In the genomic region with DNA sequence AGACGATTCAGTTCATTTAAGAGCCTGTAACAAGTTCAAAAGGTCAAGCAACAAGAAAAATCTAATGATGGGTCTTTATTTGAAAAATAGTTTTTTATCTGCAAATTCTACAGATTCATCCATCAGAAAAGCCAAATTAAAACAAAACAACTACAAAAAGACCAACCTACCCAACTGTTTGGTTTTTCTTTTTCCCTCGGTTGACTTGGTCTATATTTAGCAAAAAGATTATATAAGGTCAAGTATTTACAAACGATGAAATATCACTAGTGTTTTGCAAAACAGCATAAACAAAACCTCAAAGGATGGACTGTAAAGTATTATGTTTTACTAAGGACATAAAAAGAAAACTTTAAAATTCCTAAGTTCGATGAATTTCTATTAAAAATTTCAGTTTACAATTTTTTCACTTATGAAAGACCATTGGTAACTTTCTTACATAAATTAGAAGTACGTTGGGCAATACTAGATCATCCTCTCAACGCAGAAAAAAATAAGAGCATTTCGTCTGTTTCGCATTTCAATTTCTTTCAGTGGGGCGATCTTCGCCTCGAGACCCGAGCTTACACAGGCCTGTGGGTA, we compare ENCODE assay signal across 9 mouse cellular contexts. TPM values are rescaled to one million over a fixed set of nuclear protein-coding genes. Genes with fewer than 3 reads are reported as not detected.
A peak's percentile ranks its signal among the peaks of the same experiment; 100 is the strongest.
DNase-seq lines count a peak whose midpoint lies in the region; ATAC-seq and TF ChIP-seq lines count a peak whose summit lies in the region.
"Had no signal": no experiment of that assay in that cellular context is flagged by ENCODE, and none has a peak within 500 bp of the region (broad histone marks: within the 10 kb centered on the region; RNA-seq: fewer than 3 reads in every experiment).

No protein-coding gene starts in this region.

- H3K4me3 ChIP-seq in kidney, postnatal 0 days (replicated peaks; ENCODE audit: low read depth, low read length), result peak overlapping the region; percentile 67
- peak overlapping the region; percentile 47 for H3K4me3 ChIP-seq in cortical plate, adult 2 months (ENCODE audit: insufficient read depth, low read length)
- H3K4me3 ChIP-seq in hindbrain, embryonic 16.5 days (ENCODE audit: low read length), result peak overlapping the region; percentile 77
- peak overlapping the region; percentile 57 for H3K4me3 ChIP-seq in midbrain, postnatal 0 days (ENCODE audit: low read depth, low read length)

- peak overlapping the region; percentile 96 for H3K27ac ChIP-seq in kidney, postnatal 0 days
- peak overlapping the region; percentile 30; the same call in 1 of the 2 replicates for H3K27ac ChIP-seq in cortical plate, adult 2 months (ENCODE audit: insufficient read depth, low read length)
- H3K27ac ChIP-seq in hindbrain, embryonic 16.5 days (ENCODE audit: low read depth, low read length), result peak overlapping the region; percentile 99
- peak overlapping the region; percentile 94 for H3K27ac ChIP-seq in midbrain, postnatal 0 days (ENCODE audit: low read depth, low read length)

- H3K27me3 ChIP-seq in kidney, postnatal 0 days (ENCODE audit: insufficient read depth, low read length), result no peaks in the 10 kb centered on the region
- no peaks in the 10 kb centered on the region for H3K27me3 ChIP-seq in hindbrain, embryonic 16.5 days (replicated peaks; ENCODE audit: control insufficient read depth, insufficient read depth, low read length)
- H3K27me3 ChIP-seq in midbrain, postnatal 0 days (ENCODE audit: insufficient read depth, low read length), result no peaks in the 10 kb centered on the region

- no peaks in the 10 kb centered on the region for H3K9me3 ChIP-seq in kidney, postnatal 0 days (replicated peaks; ENCODE audit: low read length)
- no peaks in the 10 kb centered on the region for H3K9me3 ChIP-seq in hindbrain, embryonic 16.5 days (ENCODE audit: control insufficient read depth, low read length)
- no peaks in the 10 kb centered on the region for H3K9me3 ChIP-seq in midbrain, postnatal 0 days (ENCODE audit: low read length)

- no peak for TF ChIP-seq POLR2A in cortical plate, adult 2 months (IDR thresholded peaks at IDR 0.05; ENCODE audit: extremely low read depth, insufficient read depth, low read length)

- DNase-seq in kidney, postnatal 0 days (ENCODE audit: low spot score), result no peak
- no peak for DNase-seq in kidney, postnatal 36 days
- DNase-seq in midbrain, postnatal 0 days (ENCODE audit: low spot score), result no peak
- no peak for DNase-seq in left cerebral cortex, adult 18-20 months (ENCODE audit: low spot score in 2 of 2)
- no peak for DNase-seq in adrenal gland, postnatal 10 days
- no peak for DNase-seq in spleen, adult 12 weeks (ENCODE audit: low spot score)

- H3K9ac ChIP-seq in kidney, postnatal 0 days (ENCODE audit: low read depth, low read length), result peak overlapping the region; percentile 77; the same call in 1 of the 2 replicates
- peak overlapping the region; percentile 85 for H3K9ac ChIP-seq in hindbrain, embryonic 16.5 days (ENCODE audit: low read depth, low read length)
- H3K9ac ChIP-seq in midbrain, postnatal 0 days (replicated peaks; ENCODE audit: low read length, poor library complexity, severe bottlenecking), result peak overlapping the region; percentile 74

- peak overlapping the region; percentile 68 for H3K4me2 ChIP-seq in kidney, postnatal 0 days (ENCODE audit: low read length)
- H3K4me2 ChIP-seq in hindbrain, embryonic 16.5 days (ENCODE audit: low read length), result peak overlapping the region; percentile 51
- peak overlapping the region; percentile 39 for H3K4me2 ChIP-seq in midbrain, postnatal 0 days (ENCODE audit: low read depth, low read length, poor library complexity, severe bottlenecking)

- no peak for ATAC-seq in kidney, postnatal 0 days (replicated peaks; ENCODE audit: low FRiP score, low read depth)
- ATAC-seq in hindbrain, embryonic 16.5 days, result no peak
- no peak for ATAC-seq in midbrain, postnatal 0 days (ENCODE audit: low FRiP score)

- no peaks in the 10 kb centered on the region for H3K36me3 ChIP-seq in kidney, postnatal 0 days (ENCODE audit: insufficient read depth, low read length)
- H3K36me3 ChIP-seq in hindbrain, embryonic 16.5 days (ENCODE audit: control insufficient read depth, insufficient read depth, low read length), result no peaks in the 10 kb centered on the region
- no peaks in the 10 kb centered on the region for H3K36me3 ChIP-seq in midbrain, postnatal 0 days (ENCODE audit: insufficient read depth, low read length)

- no peaks in the 10 kb centered on the region for H3K4me1 ChIP-seq in kidney, postnatal 0 days (replicated peaks; ENCODE audit: insufficient read depth, low read length)
- H3K4me1 ChIP-seq in cortical plate, adult 2 months (ENCODE audit: control insufficient read depth, insufficient read depth, low read length), result no peaks in the 10 kb centered on the region; the same call in 1 of the 2 replicates
- peaks cover 3% of the 10 kb centered on the region for H3K4me1 ChIP-seq in hindbrain, embryonic 16.5 days (ENCODE audit: control insufficient read depth, insufficient read depth, low read depth, low read length)
- H3K4me1 ChIP-seq in midbrain, postnatal 0 days (ENCODE audit: insufficient read depth, low read length), result no peaks in the 10 kb centered on the region

- WGBS in kidney, postnatal 0 days, result 2% methylated on average over 12 of the region's 12 CpGs
- WGBS in hindbrain, embryonic 16.5 days, result 8% methylated on average over 12 of the region's 12 CpGs
- WGBS in midbrain, postnatal 0 days, result 7% methylated on average over 12 of the region's 12 CpGs

- TF ChIP-seq CTCF in kidney, postnatal 0 days (IDR thresholded peaks at IDR 0.05; ENCODE audit: low read depth), result no peak
- no peak for TF ChIP-seq CTCF in cortical plate, adult 2 months (IDR thresholded peaks at IDR 0.05; ENCODE audit: extremely low read depth, insufficient read depth, low read length)
- no peak for TF ChIP-seq CTCF in midbrain, postnatal 0 days (IDR thresholded peaks at IDR 0.05)

RNA-seq across cellular contexts. Expression of a gene that starts 0.4 kb away (rescaled TPM):
- polyA plus RNA-seq in kidney, postnatal 0 days (2015; fragmentation: Nextera tagmentation; extraction: Ambion mirVana), result 9.5 and 13.2 TPM in 2 replicates
- 6.7 and 9.0 TPM in 2 replicates for polyA plus RNA-seq in cortical plate, adult 2 months (2012; rRNA removed)
- 6.4 and 7.9 TPM in 2 replicates for polyA plus RNA-seq in hindbrain, embryonic 16.5 days (2015; fragmentation: Nextera tagmentation; extraction: Ambion mirVana)
- total RNA-seq in midbrain, postnatal 0 days (2014; rRNA removed), result 2.5 and 5.3 TPM in 2 replicates
- polyA plus RNA-seq in midbrain, postnatal 0 days (2015; fragmentation: Nextera tagmentation; extraction: Ambion mirVana), result 8.4 and 9.5 TPM in 2 replicates
- 1 to 10 TPM; 4.0 to 4.9 TPM for total RNA-seq in left cerebral cortex, adult 18-20 months (2021)
- total RNA-seq in adrenal gland, postnatal 10 days (2021), result 10 to 100 TPM in 1 of 2 experiments, 1 to 10 TPM in 1; 8.2 to 10.9 TPM

RNA-seq across cellular contexts. Expression of a gene that starts 1.9 kb away (rescaled TPM):
- polyA plus RNA-seq in kidney, postnatal 0 days (2015; fragmentation: Nextera tagmentation; extraction: Ambion mirVana), result 6.9 and 7.0 TPM in 2 replicates
- polyA plus RNA-seq in cortical plate, adult 2 months (2012; rRNA removed), result 7.5 and 7.7 TPM in 2 replicates
- polyA plus RNA-seq in hindbrain, embryonic 16.5 days (2015; fragmentation: Nextera tagmentation; extraction: Ambion mirVana), result 8.4 and 8.5 TPM in 2 replicates
- total RNA-seq in midbrain, postnatal 0 days (2014; rRNA removed), result 4.9 and 8.1 TPM in 2 replicates
- 6.1 and 6.7 TPM in 2 replicates for polyA plus RNA-seq in midbrain, postnatal 0 days (2015; fragmentation: Nextera tagmentation; extraction: Ambion mirVana)
- total RNA-seq in left cerebral cortex, adult 18-20 months (2021), result 1 to 10 TPM; 6.1 to 8.5 TPM
- total RNA-seq in adrenal gland, postnatal 10 days (2021), result 10 to 100 TPM; 16.3 to 30.1 TPM

RNA-seq across cellular contexts. Expression of a gene that starts 50.8 kb away (rescaled TPM):
- 0.14 and 0.40 TPM in 2 replicates for polyA plus RNA-seq in kidney, postnatal 0 days (2015; fragmentation: Nextera tagmentation; extraction: Ambion mirVana)
- polyA plus RNA-seq in cortical plate, adult 2 months (2012; rRNA removed), result not detected in 2 replicates
- not detected in 2 replicates for polyA plus RNA-seq in hindbrain, embryonic 16.5 days (2015; fragmentation: Nextera tagmentation; extraction: Ambion mirVana)
- not detected in 2 replicates for total RNA-seq in midbrain, postnatal 0 days (2014; rRNA removed)
- polyA plus RNA-seq in midbrain, postnatal 0 days (2015; fragmentation: Nextera tagmentation; extraction: Ambion mirVana), result not detected in 2 replicates
- total RNA-seq in left cerebral cortex, adult 18-20 months (2021), result not detected
- not detected for total RNA-seq in adrenal gland, postnatal 10 days (2021)
- polyA plus RNA-seq: large intestine, adult 2 months had no signal

Comparison
In these comparisons a context has a peak if more than half of its experiments do, and no peak if none do; other contexts are left out.
1. H3K27ac ChIP-seq: peak in every context shown above with its lines; median percentile 99 in hindbrain, embryonic 16.5 days; 96 in kidney, postnatal 0 days; 94 in midbrain, postnatal 0 days; 30 in cortical plate, adult 2 months.